In the genomic region with DNA sequence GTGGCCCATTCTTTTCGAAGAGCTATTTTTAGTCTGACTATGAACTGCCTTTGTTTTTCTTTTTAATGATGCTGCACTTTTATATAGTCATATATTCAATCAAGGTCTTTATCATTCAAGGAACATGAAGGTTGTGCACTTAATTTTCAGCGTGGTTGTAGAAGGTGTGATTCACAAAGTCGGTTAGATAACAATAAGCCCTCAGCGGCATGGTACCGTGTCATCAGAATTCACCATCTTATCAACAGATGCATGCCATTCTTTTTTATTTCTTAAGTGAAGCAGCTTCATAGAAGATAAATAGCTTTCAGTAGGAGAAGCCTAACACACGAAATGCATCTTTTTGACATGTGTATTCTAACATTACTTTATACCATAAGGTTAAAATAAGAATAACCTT, we compare ENCODE assay signal across 20 mouse cellular contexts.
"Had no signal": no experiment of that assay in that cellular context is flagged by ENCODE, and none has a peak within 500 bp of the region (broad histone marks: within the 10 kb centered on the region; RNA-seq: fewer than 3 reads in every experiment).

No protein-coding gene starts in this region.

- ATAC-seq: midbrain, embryonic 16.5 days had no signal

- H3K4me2 ChIP-seq: lung, embryonic 14.5 days; midbrain, embryonic 12.5 days; neural tube, embryonic 13.5 days; neural tube, embryonic 15.5 days had no signal

- H3K9me3 ChIP-seq: megakaryocyte, embryonic 14.5 days; midbrain, embryonic 10.5 days; midbrain, embryonic 12.5 days; neural tube, embryonic 13.5 days; neural tube, embryonic 15.5 days had no signal

- DNase-seq: lung, adult 18-20 months; lung, embryonic 14.5 days; lung, postnatal 10 days; lung, postnatal 4 days; midbrain, embryonic 14.5 days; retina, postnatal 1 day; right cerebral cortex, adult 18-20 months; right cerebral cortex, postnatal 25 days; right cerebral cortex, postnatal 4 days; spleen, adult 18-20 months; thymus, adult 18-20 months; thymus, postnatal 14 days; thymus, postnatal 36 days had no signal

- H3K4me3 ChIP-seq: megakaryocyte, embryonic 14.5 days; midbrain, embryonic 10.5 days; midbrain, embryonic 12.5 days; myocyte; neural tube, embryonic 13.5 days; neural tube, embryonic 15.5 days had no signal

- H3K9ac ChIP-seq: lung, embryonic 14.5 days; midbrain, embryonic 12.5 days; neural tube, embryonic 13.5 days; neural tube, embryonic 15.5 days had no signal

- H3K27me3 ChIP-seq: megakaryocyte, embryonic 14.5 days; midbrain, embryonic 12.5 days; neural tube, embryonic 13.5 days; neural tube, embryonic 15.5 days had no signal

- H3K4me1 ChIP-seq: midbrain, embryonic 10.5 days; midbrain, embryonic 12.5 days; neural tube, embryonic 13.5 days; neural tube, embryonic 15.5 days had no signal

- H3K27ac ChIP-seq: midbrain, embryonic 10.5 days; midbrain, embryonic 12.5 days; neural tube, embryonic 13.5 days; neural tube, embryonic 15.5 days had no signal

- H3K36me3 ChIP-seq: midbrain, embryonic 10.5 days; midbrain, embryonic 12.5 days; neural tube, embryonic 13.5 days; neural tube, embryonic 15.5 days had no signal
